Mouse (Mus musculus) liver, adult (tissue): Measurements from ENCODE around the gene Nfasc.

Source experiments
- GATA4 ChIP-seq: IDR thresholded peaks from 2 replicates; pipeline ENCODE4 v1.6.1; 2014; ENCODE audit warnings: mild to moderate bottlenecking, low read length; ENCODE audit not compliant: insufficient replicate concordance

Gene Nfasc

DNA sequence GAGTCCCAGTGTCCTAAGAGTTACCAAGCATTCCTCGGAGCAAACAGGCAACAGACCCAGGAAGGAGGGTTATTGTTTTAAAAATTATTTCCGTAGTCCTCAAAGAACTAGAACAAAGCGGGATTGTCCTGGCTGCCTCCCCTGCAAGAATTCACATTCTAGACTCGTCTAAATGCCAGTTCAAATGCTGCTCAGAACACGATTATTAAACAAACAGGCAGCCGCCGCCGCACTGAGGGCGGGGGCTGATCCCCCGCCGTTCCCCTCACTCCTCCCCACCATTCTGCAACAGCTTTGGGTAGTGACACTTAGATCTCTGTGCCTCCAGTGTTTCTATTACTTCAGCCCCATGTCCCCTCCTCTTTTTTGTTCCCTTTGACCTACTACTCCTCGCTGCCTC is 62.7 kb downstream of the Nfasc start:
- TF ChIP-seq GATA4 = no peak

- TF ChIP-seq GATA4 = no peak
These were observed 63.5 kb downstream of the Nfasc start for GRCm38 (mm10) chr1:132678076-132678475.

GRCm38 (mm10) chr1:132672704-132673103 is 68.9 kb downstream of the Nfasc start:
- no peak for TF ChIP-seq GATA4

DNA sequence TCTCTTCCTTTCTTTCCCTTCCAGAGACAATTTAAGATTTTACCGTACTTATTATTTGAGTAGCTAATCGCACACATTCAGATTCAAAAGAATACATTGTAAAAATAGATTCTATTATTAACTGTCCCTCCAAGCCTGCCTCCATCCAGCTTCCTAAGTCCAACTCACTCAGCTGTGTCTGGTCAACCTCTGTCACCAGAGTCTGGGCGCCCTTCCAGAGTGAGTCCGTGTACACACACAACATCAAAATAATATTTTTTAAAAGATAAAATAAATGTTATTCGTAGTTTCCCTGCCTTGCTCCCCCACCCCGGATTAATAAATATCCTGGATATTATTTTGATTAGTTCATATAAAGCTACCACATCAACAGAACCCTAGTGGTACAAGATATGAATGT is 72.4 kb downstream of the Nfasc start:
- TF ChIP-seq GATA4 = no peak

GRCm38 (mm10) chr1:132660354-132660753 is 81.2 kb downstream of the Nfasc start:
- TF ChIP-seq GATA4 = no peak

GRCm38 (mm10) chr1:132659604-132660003 is 82.0 kb downstream of the Nfasc start:
- no peak for TF ChIP-seq GATA4

DNA sequence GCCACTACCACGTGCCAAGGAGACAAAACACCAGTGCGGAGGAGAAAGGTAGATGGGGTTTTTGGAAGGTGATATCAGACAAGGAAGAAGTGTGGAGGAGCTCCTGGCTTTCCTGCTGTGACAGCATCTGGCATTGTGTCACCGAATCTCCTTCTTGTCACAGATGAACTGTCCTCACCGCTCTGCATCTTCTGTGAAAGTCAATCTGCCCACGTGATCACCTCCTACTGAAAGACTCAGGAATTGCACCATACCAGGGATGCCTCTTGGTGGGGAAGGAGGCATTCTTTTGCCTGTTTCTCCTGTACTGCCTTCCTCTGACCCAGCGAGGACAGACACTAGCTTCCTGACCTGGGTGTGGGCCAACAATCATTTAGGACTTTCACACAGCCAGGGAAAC is 86.0 kb downstream of the Nfasc start:
- no peak for TF ChIP-seq GATA4

DNA sequence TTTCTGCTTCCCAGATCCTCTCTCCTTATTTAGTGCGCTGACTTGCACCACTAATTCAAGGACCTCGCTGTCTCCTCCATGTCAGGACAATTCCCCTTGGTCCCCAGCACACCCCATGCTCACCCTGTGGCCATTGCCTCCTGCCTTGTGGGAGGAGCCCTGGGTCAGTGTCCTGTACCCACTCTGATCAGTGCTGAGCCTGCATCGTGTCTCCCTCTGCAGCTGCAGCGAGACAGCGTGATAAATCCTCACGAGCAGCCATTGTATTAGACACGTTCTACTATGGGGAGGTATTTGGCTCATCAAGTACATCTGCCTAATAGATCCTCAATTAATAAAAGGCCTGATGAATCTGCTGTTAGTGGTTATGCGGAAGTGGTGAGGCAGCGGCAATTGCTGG is 86.8 kb downstream of the Nfasc start:
- TF ChIP-seq GATA4 = no peak

GRCm38 (mm10) chr1:132653841-132654457 is 87.6 kb downstream of the Nfasc start:
- no peak for TF ChIP-seq GATA4

DNA sequence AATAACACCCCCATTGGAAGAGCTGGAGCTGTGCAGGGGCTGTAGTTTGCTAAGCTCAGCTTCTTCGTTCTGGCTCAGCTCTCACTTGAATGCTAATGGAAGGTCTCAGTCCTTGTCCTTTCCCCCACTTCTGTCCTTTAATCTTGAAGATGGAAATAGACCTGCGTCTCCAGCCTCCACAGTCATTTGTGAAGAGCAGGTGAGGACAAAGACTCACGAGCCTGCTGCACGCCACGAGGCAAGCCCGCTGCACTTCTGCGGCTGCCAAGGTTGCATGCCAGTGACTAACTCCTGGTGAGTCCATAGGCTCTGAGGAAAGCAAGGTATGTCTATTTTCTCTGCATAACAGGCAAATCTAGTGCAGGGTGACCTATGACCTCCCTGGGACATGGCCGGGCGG is 88.4 kb downstream of the Nfasc start:
- no peak for TF ChIP-seq GATA4

GRCm38 (mm10) chr1:132650680-132651079 is 90.9 kb downstream of the Nfasc start:
- no peak for TF ChIP-seq GATA4

- TF ChIP-seq GATA4 = no peak
These were observed 93.6 kb downstream of the Nfasc start for GRCm38 (mm10) chr1:132647958-132648357.

GRCm38 (mm10) chr1:132641049-132641795 is 100.4 kb downstream of the Nfasc start:
- no peak for TF ChIP-seq GATA4

GRCm38 (mm10) chr1:132640256-132640655 is 101.3 kb downstream of the Nfasc start:
- TF ChIP-seq GATA4 = no peak

- TF ChIP-seq GATA4 = no peak
These were observed 104.3 kb downstream of the Nfasc start for GRCm38 (mm10) chr1:132637346-132637745.

DNA sequence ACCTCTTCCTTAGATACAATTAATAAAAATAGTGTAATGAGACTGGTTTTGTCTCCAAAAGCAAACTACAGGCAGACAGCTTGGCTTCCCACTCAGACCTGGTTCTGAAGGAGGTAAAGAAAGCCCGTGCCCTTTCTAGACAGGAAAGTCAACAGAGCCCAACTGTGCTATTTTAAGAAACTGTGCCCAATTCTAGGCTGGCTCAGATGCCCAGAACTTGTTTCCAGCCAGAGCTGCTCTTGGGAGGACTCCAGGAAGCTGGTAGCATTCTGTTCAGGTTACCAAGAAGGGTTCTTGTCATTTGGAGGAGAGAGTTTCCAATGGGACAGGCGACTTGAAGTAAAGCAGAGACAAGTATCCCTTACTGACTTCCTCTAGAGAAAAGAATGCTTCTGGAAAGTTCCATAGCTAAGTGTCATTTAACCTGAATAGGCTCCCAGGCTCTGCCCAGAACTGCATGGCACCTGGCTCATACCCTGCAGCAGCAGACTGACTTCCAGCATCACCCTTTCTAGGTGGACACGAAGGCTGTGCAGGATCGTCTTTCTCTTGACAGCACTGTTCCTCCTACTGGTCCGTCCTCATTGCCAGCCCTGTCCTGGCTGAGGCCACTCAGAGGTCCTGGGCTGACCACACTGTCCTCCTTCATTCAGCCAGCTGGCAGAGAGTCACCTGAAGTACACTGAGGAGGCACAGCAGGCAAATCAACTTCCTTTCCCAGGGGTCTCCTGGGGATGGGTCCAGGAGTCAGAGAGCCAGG is 111.8 kb downstream of the Nfasc start:
- TF ChIP-seq GATA4 = no peak

DNA sequence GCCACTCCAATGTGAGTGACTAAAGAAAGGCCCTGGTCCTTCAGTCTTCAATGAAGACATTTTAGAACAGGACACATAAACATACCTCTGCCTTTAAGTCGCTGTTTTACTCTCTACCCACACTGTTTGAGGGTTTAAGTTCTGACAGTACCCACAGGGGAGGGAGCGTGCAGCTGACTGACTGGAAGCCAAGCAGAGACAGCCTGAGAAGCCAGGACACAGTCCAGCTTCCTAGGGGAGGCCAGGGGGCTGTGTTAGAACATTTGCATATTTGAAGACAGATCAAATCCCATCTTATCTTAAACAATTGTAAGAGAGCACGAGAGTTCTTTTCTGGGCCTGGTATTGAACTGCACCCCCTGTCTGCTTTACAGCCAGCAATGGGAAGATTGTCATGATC is 113.0 kb downstream of the Nfasc start:
- no peak for TF ChIP-seq GATA4

DNA sequence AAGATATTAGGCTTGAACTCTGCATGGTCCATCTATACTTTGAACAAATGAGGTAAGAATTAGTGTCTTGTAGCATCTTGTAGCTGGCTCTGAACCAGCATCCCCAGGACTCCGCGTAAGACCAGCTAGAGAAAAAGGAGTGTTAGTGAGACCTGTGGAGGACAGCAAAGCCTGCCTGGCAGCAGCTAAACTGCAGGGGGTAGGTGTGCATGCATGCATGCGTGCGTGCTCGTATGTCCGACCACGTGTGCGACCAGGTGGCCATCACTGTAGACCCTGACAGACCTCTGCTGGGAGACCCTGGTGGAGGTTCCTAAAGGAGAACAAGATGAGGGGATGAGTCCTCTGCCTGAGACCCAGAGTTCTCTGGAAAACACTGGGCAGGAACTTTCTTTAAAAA is 113.4 kb downstream of the Nfasc start:
- TF ChIP-seq GATA4 = no peak
